Mouse (Mus musculus) neural tube, embryonic 15.5 days (tissue): ENCODE results near the gene Fxyd3. TPM values are rescaled to one million over a fixed set of nuclear protein-coding genes. Genes with fewer than 3 reads are reported as not detected.

Source experiments
- ATAC-seq: fragments of 200-750 bp; cut with Nextera tagmentation; 2 replicates; pipeline ENCODE4 v1.8.0; 2017; ENCODE audit warnings: mild to moderate bottlenecking, moderate TSS enrichment, moderate library complexity; ENCODE audit not compliant: low FRiP score
- H3K27ac ChIP-seq: fragments of 300-500 bp; sonication (generic); replicated peaks from 2 replicates; pipeline ENCODE4 v1.5.1; 2015; ENCODE audit warnings: mild to moderate bottlenecking, inconsistent platforms
- H3K27me3 ChIP-seq: fragments of 300-500 bp; sonication (generic); replicated peaks from 2 replicates; pipeline ENCODE4 v1.6.1; 2015; ENCODE audit warnings: inconsistent platforms
- H3K36me3 ChIP-seq: fragments of 300-500 bp; sonication (generic); 2 replicates; pipeline ENCODE4 v1.6.1; 2015; ENCODE audit warnings: inconsistent platforms
- H3K4me1 ChIP-seq: fragments of 300-500 bp; sonication (generic); 2 replicates; pipeline ENCODE4 v1.6.1; 2015; ENCODE audit warnings: inconsistent platforms
- H3K4me2 ChIP-seq: fragments of 300-500 bp; sonication (generic); 2 replicates; pipeline ENCODE4 v1.6.1; 2015; ENCODE audit warnings: inconsistent platforms, mild to moderate bottlenecking, moderate library complexity
- H3K4me3 ChIP-seq: fragments of 300-500 bp; sonication (generic); replicated peaks from 2 replicates; pipeline ENCODE4 v1.5.1; 2015; ENCODE audit warnings: mild to moderate bottlenecking, inconsistent platforms
- H3K9ac ChIP-seq: fragments of 300-500 bp; sonication (generic); replicated peaks from 2 replicates; pipeline ENCODE4 v1.6.1; 2015; ENCODE audit warnings: mild to moderate bottlenecking, inconsistent platforms
- H3K9me3 ChIP-seq: fragments of 300-500 bp; sonication (generic); replicated peaks from 2 replicates; pipeline ENCODE4 v1.6.1; 2016; ENCODE audit warnings: inconsistent platforms
- WGBS: fragments of 180-500 bp; shearing (Covaris S2); methylation state at CpG from one replicate; pipeline ENCODE4 v1.1.7; 2015; ENCODE audit warnings: mixed read lengths; 5-methylcytosine and 5-hydroxymethylcytosine counted together
- polyA plus RNA-seq: library from polyadenylated mRNA; unstranded; fragments of >200 nt; fragmentation: Nextera tagmentation; extraction: Ambion mirVana; gene quantifications from 2 replicates; pipeline ENCODE4 v1.2.1, GENCODE M21; 2015

Fxyd3 gene
- polyA plus RNA-seq, 1 experiment from 2014 or later, result 0.79 TPM

GRCm38 (mm10) chr7:31114646-31115045, 38.1 kb upstream of the Fxyd3 start:
- 0 out of 2 replicates have a peak, but pooled peaks cover 11% of the 10 kb centered on the region for H3K27me3 ChIP-seq
- no peak overlapping the region for H3K9ac ChIP-seq
- no peak for ATAC-seq
- no peaks in the 10 kb centered on the region for H3K9me3 ChIP-seq
- WGBS, result 52% methylated on average over 10 of the region's 10 CpGs
- H3K4me1 ChIP-seq, result peaks cover 3% of the 10 kb centered on the region; the same call in 1 of the 2 replicates
- H3K4me2 ChIP-seq, result no peak overlapping the region
- no peak overlapping the region for H3K4me3 ChIP-seq
- H3K36me3 ChIP-seq, result no peaks in the 10 kb centered on the region
- H3K27ac ChIP-seq, result no peak overlapping the region

GRCm38 (mm10) chr7:31113800-31114199, 37.3 kb upstream of the Fxyd3 start:
- 0 out of 2 replicates have a peak, but pooled peaks cover 11% of the 10 kb centered on the region for H3K27me3 ChIP-seq
- no peak overlapping the region for H3K9ac ChIP-seq
- no peak overlapping the region for H3K4me2 ChIP-seq
- ATAC-seq, result no peak
- H3K4me1 ChIP-seq, result peaks cover 3% of the 10 kb centered on the region; the same call in 1 of the 2 replicates
- no peaks in the 10 kb centered on the region for H3K9me3 ChIP-seq
- H3K4me3 ChIP-seq, result no peak overlapping the region
- no peak overlapping the region for H3K27ac ChIP-seq
- WGBS, result 87% methylated on average over 6 of the region's 6 CpGs
- no peaks in the 10 kb centered on the region for H3K36me3 ChIP-seq

- 59% methylated on average over 4 of the region's 4 CpGs for WGBS
- Histone ChIP-seq H3K27ac (no peak overlapping the region), H3K36me3 (no peaks in the 10 kb centered on the region), H3K9ac (no peak overlapping the region), H3K9me3 (no peaks in the 10 kb centered on the region), H3K27me3 (0 out of 2 replicates have a peak, but pooled peaks cover 11% of the 10 kb centered on the region), H3K4me3 (no peak overlapping the region), H3K4me2 (no peak overlapping the region), H3K4me1 (no peaks in the 10 kb centered on the region; the same call in 1 of the 2 replicates)
- no peak for ATAC-seq
Measured at GRCm38 (mm10) chr7:31112036-31112435, 35.5 kb upstream of the Fxyd3 start.

GRCm38 (mm10) chr7:31110861-31111385, 34.4 kb upstream of the Fxyd3 start:
- Histone ChIP-seq H3K9me3 (no peaks in the 10 kb centered on the region), H3K4me1 (no peaks in the 10 kb centered on the region; the same call in 1 of the 2 replicates)
- WGBS, result 92% methylated on average over 15 of the region's 15 CpGs

GRCm38 (mm10) chr7:31109796-31110195, 33.3 kb upstream of the Fxyd3 start:
- 92% methylated on average over 5 of the region's 5 CpGs for WGBS
- no peak for ATAC-seq

More at GRCm38 (mm10) chr7:31110861-31111385, 34.4 kb upstream of the Fxyd3 start:
- H3K36me3 ChIP-seq, result no peaks in the 10 kb centered on the region
- no peak overlapping the region for H3K4me2 ChIP-seq
- 0 out of 2 replicates have a peak, but pooled peaks cover 11% of the 10 kb centered on the region for H3K27me3 ChIP-seq
- no peak overlapping the region for H3K27ac ChIP-seq
- H3K4me3 ChIP-seq, result no peak overlapping the region
- no peak overlapping the region for H3K9ac ChIP-seq
- no peak for ATAC-seq

GRCm38 (mm10) chr7:31109091-31109490, 32.6 kb upstream of the Fxyd3 start:
- H3K27me3 ChIP-seq, result no peaks in the 10 kb centered on the region
- H3K4me1 ChIP-seq, result no peaks in the 10 kb centered on the region
- H3K9me3 ChIP-seq, result no peaks in the 10 kb centered on the region
- ATAC-seq, result no peak
- H3K9ac ChIP-seq, result no peak overlapping the region
- 33% methylated on average over 7 of the region's 7 CpGs for WGBS
- no peak overlapping the region for H3K27ac ChIP-seq
- no peaks in the 10 kb centered on the region for H3K36me3 ChIP-seq
- H3K4me2 ChIP-seq, result no peak overlapping the region
- H3K4me3 ChIP-seq, result no peak overlapping the region

More at GRCm38 (mm10) chr7:31109796-31110195, 33.3 kb upstream of the Fxyd3 start:
- Histone ChIP-seq H3K9me3 (no peaks in the 10 kb centered on the region), H3K9ac (no peak overlapping the region), H3K4me3 (no peak overlapping the region), H3K4me1 (no peaks in the 10 kb centered on the region), H3K27me3 (0 out of 2 replicates have a peak, but pooled peaks cover 3% of the 10 kb centered on the region), H3K36me3 (no peaks in the 10 kb centered on the region), H3K4me2 (no peak overlapping the region), H3K27ac (no peak overlapping the region)

DNA sequence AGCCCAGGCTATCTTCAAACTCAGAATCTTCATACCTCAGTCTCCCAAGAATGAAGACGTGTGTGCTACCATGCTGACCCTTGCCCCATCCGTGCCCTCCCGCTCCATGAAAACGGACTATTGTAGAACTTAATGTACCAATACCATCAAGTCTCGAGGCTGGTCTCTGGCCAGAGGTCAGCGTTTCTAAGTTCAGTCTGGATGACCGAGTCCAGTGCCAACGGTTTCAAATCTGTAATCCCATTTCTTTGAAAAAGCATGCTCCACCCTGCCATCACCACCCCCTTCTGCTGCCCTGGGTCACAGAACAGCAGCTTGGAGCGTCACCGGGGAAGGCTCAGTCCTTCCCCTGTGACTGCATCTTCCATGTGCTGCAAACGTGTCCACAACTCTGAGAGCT, 31.3 kb upstream of the Fxyd3 start:
- 90% methylated on average over 11 of the region's 11 CpGs for WGBS
- no peaks in the 10 kb centered on the region for H3K27me3 ChIP-seq
- H3K9ac ChIP-seq, result no peak overlapping the region
- H3K36me3 ChIP-seq, result no peaks in the 10 kb centered on the region
- no peak for ATAC-seq
- H3K9me3 ChIP-seq, result no peaks in the 10 kb centered on the region
- no peaks in the 10 kb centered on the region for H3K4me1 ChIP-seq
- H3K27ac ChIP-seq, result no peak overlapping the region
- no peak overlapping the region for H3K4me2 ChIP-seq
- no peak overlapping the region for H3K4me3 ChIP-seq

GRCm38 (mm10) chr7:31106166-31106565, 29.7 kb upstream of the Fxyd3 start:
- Histone ChIP-seq H3K9ac (no peak overlapping the region), H3K36me3 (no peaks in the 10 kb centered on the region), H3K27ac (no peak overlapping the region), H3K27me3 (no peaks in the 10 kb centered on the region), H3K9me3 (no peaks in the 10 kb centered on the region), H3K4me3 (no peak overlapping the region), H3K4me1 (no peaks in the 10 kb centered on the region), H3K4me2 (no peak overlapping the region)
- 43% methylated on average over 3 of the region's 3 CpGs for WGBS
- no peak for ATAC-seq

GRCm38 (mm10) chr7:31105061-31105768, 28.7 kb upstream of the Fxyd3 start:
- Histone ChIP-seq H3K4me2 (no peak overlapping the region), H3K36me3 (no peaks in the 10 kb centered on the region), H3K9ac (no peak overlapping the region), H3K9me3 (no peaks in the 10 kb centered on the region), H3K4me1 (no peaks in the 10 kb centered on the region), H3K27me3 (no peaks in the 10 kb centered on the region), H3K27ac (no peak overlapping the region), H3K4me3 (no peak overlapping the region)
- 74% methylated on average over 15 of the region's 15 CpGs for WGBS
- ATAC-seq, result no peak

DNA sequence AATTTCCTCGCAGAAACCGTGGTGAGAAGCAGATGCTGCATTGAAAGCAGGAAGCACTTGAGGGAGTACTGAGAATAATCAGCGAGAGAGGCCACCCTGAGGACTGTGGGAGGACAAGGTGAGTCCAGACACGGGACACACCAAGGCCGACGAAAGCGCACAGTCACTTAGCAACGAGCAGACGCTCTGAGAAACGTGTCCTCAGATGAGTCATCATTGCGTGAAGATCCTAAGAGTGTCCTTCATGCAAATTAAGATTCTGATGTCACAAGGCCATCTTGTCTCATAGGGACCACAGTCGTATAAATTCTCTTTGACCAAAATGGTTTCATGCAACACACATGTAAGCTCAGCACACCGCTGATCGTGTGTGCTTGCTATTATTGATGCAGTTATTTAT, 24.3 kb upstream of the Fxyd3 start:
- H3K27me3 ChIP-seq, result no peaks in the 10 kb centered on the region
- H3K9ac ChIP-seq, result no peak overlapping the region
- H3K4me1 ChIP-seq, result peaks cover 3% of the 10 kb centered on the region; the same call in 1 of the 2 replicates
- H3K4me3 ChIP-seq, result no peak overlapping the region
- 81% methylated on average over 14 of the region's 14 CpGs for WGBS
- no peak overlapping the region for H3K4me2 ChIP-seq
- H3K9me3 ChIP-seq, result no peaks in the 10 kb centered on the region
- H3K27ac ChIP-seq, result no peak overlapping the region
- no peaks in the 10 kb centered on the region for H3K36me3 ChIP-seq
- no peak for ATAC-seq

GRCm38 (mm10) chr7:31099612-31099982, 23.1 kb upstream of the Fxyd3 start:
- WGBS, result 78% methylated on average over 6 of the region's 6 CpGs
- no peak for ATAC-seq

More at GRCm38 (mm10) chr7:31099612-31099982, 23.1 kb upstream of the Fxyd3 start:
- H3K4me1 ChIP-seq, result peaks cover 3% of the 10 kb centered on the region; the same call in 1 of the 2 replicates
- no peak overlapping the region for H3K9ac ChIP-seq
- no peaks in the 10 kb centered on the region for H3K36me3 ChIP-seq
- H3K9me3 ChIP-seq, result no peaks in the 10 kb centered on the region
- no peak overlapping the region for H3K4me2 ChIP-seq
- no peak overlapping the region for H3K4me3 ChIP-seq
- H3K27ac ChIP-seq, result no peak overlapping the region
- H3K27me3 ChIP-seq, result no peaks in the 10 kb centered on the region
